Mouse (Mus musculus) neural tube, embryonic 15.5 days (tissue): ENCODE measurements around the gene Catsperg1. TPM values are rescaled to one million over a fixed set of nuclear protein-coding genes. Genes with fewer than 3 reads are reported as not detected.

ENCODE experiments used
- ATAC-seq: fragments of 200-750 bp; cut with Nextera tagmentation; 2 replicates; pipeline ENCODE4 v1.8.0; 2017; ENCODE audit warnings: mild to moderate bottlenecking, moderate TSS enrichment, moderate library complexity; ENCODE audit not compliant: low FRiP score
- H3K27ac ChIP-seq: fragments of 300-500 bp; sonication (generic); replicated peaks from 2 replicates; pipeline ENCODE4 v1.5.1; 2015; ENCODE audit warnings: mild to moderate bottlenecking, inconsistent platforms
- H3K27me3 ChIP-seq: fragments of 300-500 bp; sonication (generic); replicated peaks from 2 replicates; pipeline ENCODE4 v1.6.1; 2015; ENCODE audit warnings: inconsistent platforms
- H3K36me3 ChIP-seq: fragments of 300-500 bp; sonication (generic); 2 replicates; pipeline ENCODE4 v1.6.1; 2015; ENCODE audit warnings: inconsistent platforms
- H3K4me1 ChIP-seq: fragments of 300-500 bp; sonication (generic); 2 replicates; pipeline ENCODE4 v1.6.1; 2015; ENCODE audit warnings: inconsistent platforms
- H3K4me2 ChIP-seq: fragments of 300-500 bp; sonication (generic); 2 replicates; pipeline ENCODE4 v1.6.1; 2015; ENCODE audit warnings: inconsistent platforms, mild to moderate bottlenecking, moderate library complexity
- H3K4me3 ChIP-seq: fragments of 300-500 bp; sonication (generic); replicated peaks from 2 replicates; pipeline ENCODE4 v1.5.1; 2015; ENCODE audit warnings: mild to moderate bottlenecking, inconsistent platforms
- H3K9ac ChIP-seq: fragments of 300-500 bp; sonication (generic); replicated peaks from 2 replicates; pipeline ENCODE4 v1.6.1; 2015; ENCODE audit warnings: mild to moderate bottlenecking, inconsistent platforms
- H3K9me3 ChIP-seq: fragments of 300-500 bp; sonication (generic); replicated peaks from 2 replicates; pipeline ENCODE4 v1.6.1; 2016; ENCODE audit warnings: inconsistent platforms
- WGBS: fragments of 180-500 bp; shearing (Covaris S2); methylation state at CpG from one replicate; pipeline ENCODE4 v1.1.7; 2015; ENCODE audit warnings: mixed read lengths; 5-methylcytosine and 5-hydroxymethylcytosine counted together
- polyA plus RNA-seq: library from polyadenylated mRNA; unstranded; fragments of >200 nt; fragmentation: Nextera tagmentation; extraction: Ambion mirVana; gene quantifications from 2 replicates; pipeline ENCODE4 v1.2.1, GENCODE M21; 2015

Catsperg1 gene
- polyA plus RNA-seq, 1 experiment from 2014 or later = 4.4 TPM

- peak overlapping the region; percentile 78 for H3K4me2 ChIP-seq
- no peaks in the 10 kb centered on the region for H3K9me3 ChIP-seq
- peak overlapping the region; percentile 78 for H3K4me3 ChIP-seq
- peak overlapping the region; percentile 92 for H3K27ac ChIP-seq
- WGBS = 1% methylated on average over 10 of the region's 10 CpGs
- H3K36me3 ChIP-seq = peaks cover 15% of the 10 kb centered on the region
- H3K4me1 ChIP-seq = peaks cover 44% of the 10 kb centered on the region
- H3K27me3 ChIP-seq = peaks cover 23% of the 10 kb centered on the region
- ATAC-seq = no peak
- H3K9ac ChIP-seq = peak overlapping the region; percentile 72
Measured at GRCm38 (mm10) chr7:29168121-29168695, 45.6 kb downstream of the Catsperg1 start.

GRCm38 (mm10) chr7:29167656-29168055 lies 46.2 kb downstream of the Catsperg1 start:
- 15% methylated on average over 17 of the region's 19 CpGs for WGBS
- peaks cover 11% of the 10 kb centered on the region for H3K36me3 ChIP-seq
- peaks cover 45% of the 10 kb centered on the region for H3K4me1 ChIP-seq
- no peaks in the 10 kb centered on the region for H3K9me3 ChIP-seq
- H3K9ac ChIP-seq = peak overlapping the region; percentile 72
- 0 out of 2 replicates have a peak overlapping the region, but pooled peaks have one; percentile 18 for H3K27ac ChIP-seq
- peaks cover 17% of the 10 kb centered on the region for H3K27me3 ChIP-seq
- ATAC-seq = no peak
- peak overlapping the region; percentile 78 for H3K4me2 ChIP-seq
- H3K4me3 ChIP-seq = peak overlapping the region; percentile 78

GRCm38 (mm10) chr7:29162750-29163525 lies 50.9 kb downstream of the Catsperg1 start:
- no peaks in the 10 kb centered on the region for H3K9me3 ChIP-seq
- ATAC-seq = no peak
- H3K4me3 ChIP-seq = no peak overlapping the region
- no peak overlapping the region for H3K4me2 ChIP-seq
- 26% methylated on average over 9 of the region's 9 CpGs for WGBS
- H3K27me3 ChIP-seq = peaks cover 8% of the 10 kb centered on the region; the same call in 1 of the 2 replicates
- peaks cover 11% of the 10 kb centered on the region for H3K4me1 ChIP-seq
- peaks cover 29% of the 10 kb centered on the region for H3K36me3 ChIP-seq
- no peak overlapping the region for H3K9ac ChIP-seq
- no peak overlapping the region for H3K27ac ChIP-seq

GRCm38 (mm10) chr7:29162294-29162693 lies 51.5 kb downstream of the Catsperg1 start:
- no peak overlapping the region for H3K4me3 ChIP-seq
- H3K4me1 ChIP-seq = peaks cover 4% of the 10 kb centered on the region; the same call in 1 of the 2 replicates
- ATAC-seq = no peak
- H3K9me3 ChIP-seq = no peaks in the 10 kb centered on the region
- H3K27me3 ChIP-seq = peaks cover 8% of the 10 kb centered on the region; the same call in 1 of the 2 replicates
- no peak overlapping the region for H3K27ac ChIP-seq
- H3K9ac ChIP-seq = no peak overlapping the region
- H3K4me2 ChIP-seq = no peak overlapping the region
- peaks cover 29% of the 10 kb centered on the region for H3K36me3 ChIP-seq
- 84% methylated on average over 5 of the region's 5 CpGs for WGBS

- Histone ChIP-seq H3K27ac (no peak overlapping the region), H3K9ac (no peak overlapping the region), H3K36me3 (peaks cover 25% of the 10 kb centered on the region), H3K4me1 (peaks cover 17% of the 10 kb centered on the region), H3K27me3 (peaks cover 8% of the 10 kb centered on the region; the same call in 1 of the 2 replicates), H3K4me3 (no peak overlapping the region), H3K4me2 (no peak overlapping the region), H3K9me3 (no peaks in the 10 kb centered on the region)
- ATAC-seq = no peak
- WGBS = 5% methylated on average over 5 of the region's 5 CpGs
Measured at GRCm38 (mm10) chr7:29158264-29158663, 55.6 kb downstream of the Catsperg1 start.

- Histone ChIP-seq H3K4me2 (peak within 1 kb of the TSS; percentile 78), H3K27me3 (peaks cover 8% of the 10 kb centered on the region; the same call in 1 of the 2 replicates), H3K9ac (peak within 1 kb of the TSS; percentile 74), H3K27ac (peak within 1 kb of the TSS; percentile 86), H3K9me3 (no peaks in the 10 kb centered on the region), H3K36me3 (peaks cover 9% of the 10 kb centered on the region), H3K4me1 (peaks cover 15% of the 10 kb centered on the region), H3K4me3 (peak within 1 kb of the TSS; percentile 94)
- peak; percentile 90 for ATAC-seq
- 3% methylated on average over 68 of the region's 68 CpGs for WGBS
Measured at GRCm38 (mm10) chr7:29155838-29156782, 57.7 kb downstream of the Catsperg1 start, which contains the start of gene Fam98c. Gene Fam98c (minus strand): TSS chr7:29156234.

GRCm38 (mm10) chr7:29155196-29155837 lies 58.5 kb downstream of the Catsperg1 start:
- H3K4me1 ChIP-seq = peaks cover 15% of the 10 kb centered on the region
- peaks cover 8% of the 10 kb centered on the region; the same call in 1 of the 2 replicates for H3K27me3 ChIP-seq
- no peaks in the 10 kb centered on the region for H3K9me3 ChIP-seq
- peak overlapping the region; percentile 74 for H3K9ac ChIP-seq
- H3K4me2 ChIP-seq = peak overlapping the region; percentile 78
- peak; percentile 94 for ATAC-seq
- 0 out of 2 replicates have a peak, but pooled peaks cover 5% of the 10 kb centered on the region for H3K36me3 ChIP-seq
- WGBS = 7% methylated on average over 33 of the region's 37 CpGs
- peak overlapping the region; percentile 86 for H3K27ac ChIP-seq
- H3K4me3 ChIP-seq = peak overlapping the region; percentile 94

GRCm38 (mm10) chr7:29154018-29154720 lies 59.7 kb downstream of the Catsperg1 start:
- Histone ChIP-seq H3K4me3 (no peak overlapping the region), H3K9me3 (no peaks in the 10 kb centered on the region), H3K27ac (no peak overlapping the region), H3K4me1 (peaks cover 15% of the 10 kb centered on the region), H3K36me3 (0 out of 2 replicates have a peak, but pooled peaks cover 5% of the 10 kb centered on the region), H3K4me2 (no peak overlapping the region), H3K27me3 (peaks cover under 1% of the 10 kb centered on the region; the same call in 1 of the 2 replicates), H3K9ac (no peak overlapping the region)
- 98% methylated on average over 14 of the region's 14 CpGs for WGBS
- ATAC-seq = no peak

- peaks cover 13% of the 10 kb centered on the region for H3K4me1 ChIP-seq
- H3K27ac ChIP-seq = no peak overlapping the region
- H3K4me3 ChIP-seq = no peak overlapping the region
- no peak overlapping the region for H3K4me2 ChIP-seq
- H3K9ac ChIP-seq = no peak overlapping the region
- 0 out of 2 replicates have a peak, but pooled peaks cover 5% of the 10 kb centered on the region for H3K36me3 ChIP-seq
- 69% methylated on average over 10 of the region's 10 CpGs for WGBS
- no peak for ATAC-seq
- H3K9me3 ChIP-seq = no peaks in the 10 kb centered on the region
- no peaks in the 10 kb centered on the region for H3K27me3 ChIP-seq
Measured at GRCm38 (mm10) chr7:29151486-29151885, 62.3 kb downstream of the Catsperg1 start.

- no peak overlapping the region for H3K9ac ChIP-seq
- no peak overlapping the region for H3K4me2 ChIP-seq
- H3K36me3 ChIP-seq = no peaks in the 10 kb centered on the region
- H3K4me3 ChIP-seq = no peak overlapping the region
- H3K4me1 ChIP-seq = no peaks in the 10 kb centered on the region
- no peak for ATAC-seq
- H3K27me3 ChIP-seq = no peaks in the 10 kb centered on the region
- H3K9me3 ChIP-seq = no peaks in the 10 kb centered on the region
- WGBS = 91% methylated on average over 15 of the region's 15 CpGs
- no peak overlapping the region for H3K27ac ChIP-seq
Measured at GRCm38 (mm10) chr7:29148771-29149170, 65.1 kb downstream of the Catsperg1 start.
